Mouse (Mus musculus) activated CD4-positive, CD25-positive, alpha-beta regulatory T cell (primary cell): Measurements from ENCODE around the gene 4930544G11Rik. TPM values are rescaled to one million over a fixed set of nuclear protein-coding genes. Genes with fewer than 3 reads are reported as not detected.

Source experiments
- polyA plus RNA-seq, 2 experiments: library from polyadenylated mRNA; unstranded; fragments of 100-300 nt; shearing (Covaris generic); gene quantifications; one replicate each; pipeline ENCODE4 v1.2.1; 2017

4930544G11Rik gene
- polyA plus RNA-seq, result not detected

GRCm38 (mm10) chr6:65952309-65952708 is at the start of gene 4930544G11Rik:
TSS of gene 4930544G11Rik (plus strand) at chr6:65952609.

Other genes with a start within 250 kb of the 4930544G11Rik start
- 1 to 10 TPM; 1.1 to 1.6 TPM for gene Prdm5, start 173.6 kb upstream of the 4930544G11Rik start, polyA plus RNA-seq